Comparison of ENCODE assay signal across 8 mouse cellular contexts in the genomic region with DNA sequence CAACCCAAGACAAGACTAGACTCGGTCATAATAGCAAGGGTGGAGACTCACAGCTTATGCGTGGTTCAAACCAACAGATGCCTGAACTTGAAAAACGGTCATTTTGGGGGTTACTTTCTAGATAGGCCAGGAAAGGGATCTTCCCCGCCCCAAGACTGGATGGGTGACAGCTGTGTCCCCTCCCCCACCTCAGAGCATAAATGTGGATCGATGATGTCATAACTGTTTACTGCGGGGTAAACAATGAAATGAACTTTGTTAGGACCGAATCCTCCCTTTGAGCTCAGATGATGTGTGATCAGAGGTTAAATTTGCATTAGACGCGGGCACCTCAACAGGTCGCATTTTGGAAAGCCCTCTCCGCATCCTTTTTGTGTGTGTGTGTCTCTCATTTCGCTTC. TPM values are rescaled to one million over a fixed set of nuclear protein-coding genes. Genes with fewer than 3 reads are reported as not detected.
DNase-seq lines count a peak whose midpoint lies in the region; ATAC-seq and TF ChIP-seq lines count a peak whose summit lies in the region.
"Had no signal": no experiment of that assay in that cellular context is flagged by ENCODE, and none has a peak within 500 bp of the region (broad histone marks: within the 10 kb centered on the region; RNA-seq: fewer than 3 reads in every experiment).

No protein-coding gene starts in this region.

- 3% methylated on average over 12 of the region's 12 CpGs for WGBS in hindbrain, embryonic 11.5 days

- DNase-seq in Muller cell, postnatal 12 days (ENCODE audit: inconsistent ontology term), result peak; percentile 53
- peak; percentile 51 for DNase-seq in hindbrain, embryonic 11.5 days (ENCODE audit: low spot score)
- DNase-seq in lung, postnatal 36 days, result peak; percentile 20
- no peak for DNase-seq in spleen, adult 18-20 months

- H3K4me1 ChIP-seq in E14TG2a.4 (replicated peaks; ENCODE audit: low read depth, low read length), result peaks cover 37% of the 10 kb centered on the region
- H3K4me1 ChIP-seq in hindbrain, embryonic 11.5 days (replicated peaks; ENCODE audit: control insufficient read depth, insufficient read depth, low read length), result peaks cover 16% of the 10 kb centered on the region

- H3K4me2 ChIP-seq in hindbrain, embryonic 11.5 days (replicated peaks; ENCODE audit: low read depth, low read length), result peak overlapping the region; percentile 68

- no peak for ATAC-seq in hindbrain, embryonic 11.5 days (ENCODE audit: low FRiP score)
- no peak for ATAC-seq in monocyte, adult 5-6 weeks (replicated peaks; ENCODE audit: insufficient number of reproducible peaks, low FRiP score, low TSS enrichment, poor library complexity, severe bottlenecking)
- no peak for ATAC-seq in frontal cortex, adult (ENCODE audit: low TSS enrichment)

- H3K27ac ChIP-seq in hindbrain, embryonic 11.5 days (ENCODE audit: low read depth, low read length), result no peak overlapping the region; the same call in 1 of the 2 replicates

- H3K9ac ChIP-seq in hindbrain, embryonic 11.5 days (ENCODE audit: low read depth, low read length), result peak overlapping the region; percentile 95

- no peak for TF ChIP-seq CTCF in E14TG2a.4 (conservative IDR thresholded peaks at IDR 0.05; ENCODE audit: low read length)

- H3K9me3 ChIP-seq in E14TG2a.4 (ENCODE audit: low read length), result peaks cover 4% of the 10 kb centered on the region; the same call in 1 of the 2 replicates
- H3K9me3 ChIP-seq in hindbrain, embryonic 11.5 days (ENCODE audit: control insufficient read depth, low read length), result no peaks in the 10 kb centered on the region

- H3K4me3 ChIP-seq in E14TG2a.4 (replicated peaks; ENCODE audit: low read length), result peak overlapping the region; percentile 95
- peak overlapping the region; percentile 82 for H3K4me3 ChIP-seq in hindbrain, embryonic 11.5 days (ENCODE audit: low read depth, low read length)

- H3K27me3 ChIP-seq in E14TG2a.4 (ENCODE audit: insufficient read depth, low read length), result peaks cover 70% of the 10 kb centered on the region
- H3K27me3 ChIP-seq in hindbrain, embryonic 11.5 days (ENCODE audit: control insufficient read depth, insufficient read depth, low read length), result no peaks in the 10 kb centered on the region

- H3K36me3 ChIP-seq in E14TG2a.4 (ENCODE audit: insufficient read depth, low read length), result 0 out of 2 replicates have a peak, but pooled peaks cover 3% of the 10 kb centered on the region
- no peaks in the 10 kb centered on the region for H3K36me3 ChIP-seq in hindbrain, embryonic 11.5 days (ENCODE audit: control insufficient read depth, insufficient read depth, low read length)

RNA-seq across cellular contexts. Expression of a gene that starts 1.0 kb away (rescaled TPM):
- polyA plus RNA-seq in hindbrain, embryonic 11.5 days (2014; fragmentation: Nextera tagmentation; extraction: Ambion mirVana), result 11.0 and 13.1 TPM in 2 replicates
- total RNA-seq in monocyte, adult 5-6 weeks (2017), result not detected in 3 replicates
- total RNA-seq: hematopoietic stem cell, adult 5-6 weeks had no signal

Comparison
In these comparisons a context has a peak if more than half of its experiments do, and no peak if none do; other contexts are left out.
1. DNase-seq: peak in Muller cell, postnatal 12 days (single experiment), hindbrain, embryonic 11.5 days (single experiment) and lung, postnatal 36 days (single experiment); none in spleen, adult 18-20 months (0 of 2).